ENCODE assay signal across 12 mouse cellular contexts in genomic region chr13:12267097-12267496, GRCm38 (mm10). TPM values are rescaled to one million over a fixed set of nuclear protein-coding genes. Genes with fewer than 3 reads are reported as not detected.
DNase-seq lines count a peak whose midpoint lies in the region; ATAC-seq and TF ChIP-seq lines count a peak whose summit lies in the region.
"Had no signal": no experiment of that assay in that cellular context is flagged by ENCODE, and none has a peak within 500 bp of the region (broad histone marks: within the 10 kb centered on the region; RNA-seq: fewer than 3 reads in every experiment).

No protein-coding gene starts in this region.

- no peaks in the 10 kb centered on the region for H3K36me3 ChIP-seq in liver, postnatal 0 days (replicated peaks; ENCODE audit: insufficient read depth, low read length)
- no peaks in the 10 kb centered on the region for H3K36me3 ChIP-seq in ES-Bruce4 (ENCODE audit: control insufficient read depth, insufficient read depth, low read length, poor library complexity, severe bottlenecking)
- H3K36me3 ChIP-seq in kidney, embryonic 15.5 days = no peaks in the 10 kb centered on the region
- H3K36me3 ChIP-seq in midbrain, embryonic 11.5 days (ENCODE audit: control insufficient read depth, insufficient read depth, low read length) = no peaks in the 10 kb centered on the region
- H3K36me3 ChIP-seq: midbrain, embryonic 13.5 days had no signal

- H3K27me3 ChIP-seq in liver, postnatal 0 days (ENCODE audit: insufficient read depth, low read length) = no peaks in the 10 kb centered on the region
- no peaks in the 10 kb centered on the region for H3K27me3 ChIP-seq in ES-Bruce4 (ENCODE audit: control insufficient read depth, insufficient read depth, low read length, poor library complexity, severe bottlenecking)
- no peaks in the 10 kb centered on the region for H3K27me3 ChIP-seq in kidney, embryonic 15.5 days
- H3K27me3 ChIP-seq in midbrain, embryonic 11.5 days (ENCODE audit: control insufficient read depth, insufficient read depth, low read length) = no peaks in the 10 kb centered on the region
- H3K27me3 ChIP-seq: CH12.LX; midbrain, embryonic 13.5 days had no signal

- TF ChIP-seq EP300 in liver, postnatal 0 days (IDR thresholded peaks at IDR 0.05; ENCODE audit: low read depth) = no peak
- no peak for TF ChIP-seq EP300 in ES-Bruce4 (IDR thresholded peaks at IDR 0.05; ENCODE audit: insufficient read depth, low read depth, low read length)

- H3K9ac ChIP-seq in liver, postnatal 0 days (replicated peaks) = no peak overlapping the region
- no peak overlapping the region for H3K9ac ChIP-seq in ES-Bruce4 (ENCODE audit: low read depth, poor library complexity, severe bottlenecking)
- H3K9ac ChIP-seq in kidney, embryonic 15.5 days = no peak overlapping the region
- no peak overlapping the region for H3K9ac ChIP-seq in midbrain, embryonic 11.5 days (ENCODE audit: low read length)
- H3K9ac ChIP-seq: midbrain, embryonic 13.5 days had no signal

- 69% methylated on average over 3 of the region's 3 CpGs for WGBS in liver, postnatal 0 days (ENCODE audit: insufficient replicate concordance)
- WGBS in kidney, embryonic 15.5 days = 28% methylated on average over 3 of the region's 3 CpGs
- WGBS in midbrain, embryonic 11.5 days = 66% methylated on average over 3 of the region's 3 CpGs

- no peaks in the 10 kb centered on the region for H3K9me3 ChIP-seq in liver, postnatal 0 days (ENCODE audit: low read length)
- no peaks in the 10 kb centered on the region for H3K9me3 ChIP-seq in ES-Bruce4 (replicated peaks; ENCODE audit: control insufficient read depth, insufficient read depth, low read length, poor library complexity, severe bottlenecking)
- no peaks in the 10 kb centered on the region for H3K9me3 ChIP-seq in kidney, embryonic 15.5 days (replicated peaks)
- no peaks in the 10 kb centered on the region for H3K9me3 ChIP-seq in midbrain, embryonic 11.5 days (ENCODE audit: control insufficient read depth, low read length)
- H3K9me3 ChIP-seq: midbrain, embryonic 13.5 days had no signal

- peak; percentile 59 for TF ChIP-seq CTCF in gastrocnemius, adult 2 months (IDR thresholded peaks at IDR 0.05)
- peak; percentile 21; the same call in 1 of the 2 replicates for TF ChIP-seq CTCF in liver, postnatal 0 days (IDR thresholded peaks at IDR 0.05; ENCODE audit: low read depth)
- peak; percentile 48 for TF ChIP-seq CTCF in ES-Bruce4 (IDR thresholded peaks at IDR 0.05; ENCODE audit: low read depth, low read length)

- H3K4me3 ChIP-seq in gastrocnemius, adult 2 months = no peak overlapping the region
- H3K4me3 ChIP-seq in liver, postnatal 0 days (ENCODE audit: low read depth, low read length) = no peak overlapping the region
- H3K4me3 ChIP-seq in ES-Bruce4 (ENCODE audit: low read depth, low read length) = no peak overlapping the region
- no peak overlapping the region for H3K4me3 ChIP-seq in kidney, embryonic 15.5 days (replicated peaks)
- H3K4me3 ChIP-seq in midbrain, embryonic 11.5 days (ENCODE audit: low read depth, low read length) = no peak overlapping the region
- H3K4me3 ChIP-seq: midbrain, embryonic 13.5 days had no signal

- H3K4me2 ChIP-seq in liver, postnatal 0 days (ENCODE audit: low read depth, low read length) = no peak overlapping the region
- no peak overlapping the region for H3K4me2 ChIP-seq in kidney, embryonic 15.5 days
- no peak overlapping the region for H3K4me2 ChIP-seq in midbrain, embryonic 11.5 days
- H3K4me2 ChIP-seq: midbrain, embryonic 13.5 days had no signal

- no peaks in the 10 kb centered on the region for H3K4me1 ChIP-seq in liver, postnatal 0 days (ENCODE audit: insufficient read depth)
- H3K4me1 ChIP-seq in ES-Bruce4 (ENCODE audit: control insufficient read depth, insufficient read depth, low read length) = no peaks in the 10 kb centered on the region
- no peaks in the 10 kb centered on the region for H3K4me1 ChIP-seq in kidney, embryonic 15.5 days
- H3K4me1 ChIP-seq in midbrain, embryonic 11.5 days (ENCODE audit: control insufficient read depth, insufficient read depth, low read length) = no peaks in the 10 kb centered on the region
- H3K4me1 ChIP-seq: midbrain, embryonic 13.5 days had no signal

- H3K27ac ChIP-seq in gastrocnemius, adult 2 months = no peak overlapping the region
- H3K27ac ChIP-seq in liver, postnatal 0 days (ENCODE audit: low read depth) = no peak overlapping the region
- no peak overlapping the region for H3K27ac ChIP-seq in ES-Bruce4 (ENCODE audit: insufficient read depth, low read length)
- H3K27ac ChIP-seq in kidney, embryonic 15.5 days = no peak overlapping the region
- H3K27ac ChIP-seq in midbrain, embryonic 11.5 days (ENCODE audit: low read depth, low read length) = no peak overlapping the region
- H3K27ac ChIP-seq: midbrain, embryonic 13.5 days had no signal

- TF ChIP-seq POLR2A in ES-Bruce4 (IDR thresholded peaks at IDR 0.05; ENCODE audit: insufficient read depth, low read length) = no peak

- no peak for DNase-seq in gastrocnemius, adult 2 months
- no peak for DNase-seq in gastrocnemius, adult 18-20 months (ENCODE audit: low spot score)
- no peak for DNase-seq in liver, postnatal 0 days
- no peak for DNase-seq in liver
- no peak for DNase-seq in midbrain, embryonic 11.5 days (ENCODE audit: low spot score, missing footprints)
- DNase-seq in thymus, adult 18-20 months = no peak
- DNase-seq: lung, adult 18-20 months; thymus, postnatal 36 days had no signal

- ATAC-seq in liver, postnatal 0 days = no peak
- ATAC-seq in kidney, embryonic 15.5 days (replicated peaks; ENCODE audit: low FRiP score) = 0 out of 2 replicates have a peak, but pooled peaks have one; percentile 43
- no peak for ATAC-seq in midbrain, embryonic 11.5 days (ENCODE audit: low FRiP score)
- ATAC-seq: midbrain, embryonic 13.5 days had no signal

- intact Hi-C loops in gastrocnemius, adult 2 months (cut with DNase I) = no loop called here

RNA-seq across cellular contexts. Expression of gene Mtr, which starts 9.2 kb away (rescaled TPM):
- 10 to 100 TPM; 15.6 to 18.0 TPM for total RNA-seq in gastrocnemius, adult 2 months (2021)
- 10 to 100 TPM; 13.1 to 15.7 TPM for total RNA-seq in gastrocnemius, adult 18-20 months (2021)
- polyA plus RNA-seq in liver, postnatal 0 days (2015; fragmentation: Nextera tagmentation; extraction: Ambion mirVana) = 3.2 and 4.1 TPM in 2 replicates
- 32.7 and 36.0 TPM in 2 replicates for polyA plus RNA-seq in ES-Bruce4 (2011; ENCODE audit: insufficient read depth, insufficient read length, low read depth, missing spikeins)
- polyA plus RNA-seq in kidney, embryonic 15.5 days (2015; fragmentation: Nextera tagmentation; extraction: Ambion mirVana) = 13.7 and 15.0 TPM in 2 replicates
- 13.5 and 14.0 TPM in 2 replicates for polyA plus RNA-seq in midbrain, embryonic 11.5 days (2014; fragmentation: Nextera tagmentation; extraction: Ambion mirVana)
